Mouse (Mus musculus): ENCODE data around the gene Krt32. TPM values are rescaled to one million over a fixed set of nuclear protein-coding genes. Genes with fewer than 3 reads are reported as not detected.

Gene Krt32
- polyA plus RNA-seq, 1 experiment from 2014 or later, result not detected

GRCm38 (mm10) chr11:100047193-100047592 is 40.8 kb downstream of the Krt32 start:
- WGBS, result 87% methylated on average over 2 of the region's 2 CpGs
- no peak overlapping the region for H3K9ac ChIP-seq (replicated peaks)
- no peak overlapping the region for H3K27ac ChIP-seq
- no peak overlapping the region for H3K4me2 ChIP-seq
- no peak for ATAC-seq (ENCODE audit: insufficient number of reproducible peaks, insufficient read depth, low FRiP score, low TSS enrichment, low read depth)
- H3K4me3 ChIP-seq (replicated peaks), result no peak overlapping the region
- no peaks in the 10 kb centered on the region for H3K27me3 ChIP-seq
- no peaks in the 10 kb centered on the region for H3K36me3 ChIP-seq
- H3K9me3 ChIP-seq, result no peaks in the 10 kb centered on the region
- H3K4me1 ChIP-seq (replicated peaks), result no peaks in the 10 kb centered on the region

GRCm38 (mm10) chr11:100046303-100046866 is 41.6 kb downstream of the Krt32 start:
- no peak for ATAC-seq (ENCODE audit: insufficient number of reproducible peaks, insufficient read depth, low FRiP score, low TSS enrichment, low read depth)
- 62% methylated on average over 6 of the region's 6 CpGs for WGBS

DNA sequence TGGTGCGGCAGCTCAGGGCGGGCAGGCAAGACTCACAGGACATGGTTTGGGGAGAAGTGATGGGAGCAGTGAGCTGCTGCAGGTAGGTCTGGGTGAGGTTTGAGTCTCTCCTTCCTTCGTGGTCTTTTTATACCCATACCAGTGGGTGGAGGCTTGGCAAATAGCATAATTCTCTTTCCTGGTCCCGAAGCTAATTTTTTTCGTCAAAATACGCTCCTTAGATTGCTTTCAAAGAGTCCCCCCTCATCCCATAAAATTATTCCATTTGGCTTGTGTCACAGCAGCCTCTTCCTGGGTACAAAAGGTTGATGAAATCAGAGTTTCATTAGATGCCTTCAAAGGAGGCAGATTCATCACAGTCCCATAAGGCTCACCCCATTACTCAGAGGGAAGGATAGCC is 46.6 kb downstream of the Krt32 start, which contains the start of gene Krt34:
Gene Krt34 (minus strand): TSS at position 101 of the 400 bp plus-strand sequence.
- ATAC-seq (ENCODE audit: insufficient number of reproducible peaks, insufficient read depth, low FRiP score, low TSS enrichment, low read depth), result no peak
- no peak within 1 kb of the TSS for H3K9ac ChIP-seq (replicated peaks)
- no peak within 1 kb of the TSS for H3K4me2 ChIP-seq
- no peak within 1 kb of the TSS for H3K4me3 ChIP-seq (replicated peaks)
- H3K27me3 ChIP-seq, result no peaks in the 10 kb centered on the region
- H3K36me3 ChIP-seq, result no peaks in the 10 kb centered on the region
- no peak within 1 kb of the TSS for H3K27ac ChIP-seq
- WGBS, result 85% methylated on average over 6 of the region's 6 CpGs
- H3K4me1 ChIP-seq (replicated peaks), result no peaks in the 10 kb centered on the region
- no peaks in the 10 kb centered on the region for H3K9me3 ChIP-seq

More at GRCm38 (mm10) chr11:100046303-100046866, 41.6 kb downstream of the Krt32 start:
- no peaks in the 10 kb centered on the region for H3K4me1 ChIP-seq (replicated peaks)
- no peak overlapping the region for H3K9ac ChIP-seq (replicated peaks)
- H3K27ac ChIP-seq, result no peak overlapping the region
- no peaks in the 10 kb centered on the region for H3K36me3 ChIP-seq
- no peaks in the 10 kb centered on the region for H3K9me3 ChIP-seq
- no peak overlapping the region for H3K4me2 ChIP-seq
- H3K27me3 ChIP-seq, result no peaks in the 10 kb centered on the region
- no peak overlapping the region for H3K4me3 ChIP-seq (replicated peaks)

Other genes starting within 250 kb of the Krt32 start
- gene Krtap4-16, start 236.6 kb downstream of the Krt32 start, polyA plus RNA-seq (2016; fragmentation: Nextera tagmentation; extraction: Ambion mirVana), result not detected in 2 replicates
- not detected in 2 replicates for gene Gm11568, start 230.3 kb downstream of the Krt32 start, polyA plus RNA-seq (2016; fragmentation: Nextera tagmentation; extraction: Ambion mirVana)
- not detected in 2 replicates for gene Gm11559, start 223.8 kb downstream of the Krt32 start, polyA plus RNA-seq (2016; fragmentation: Nextera tagmentation; extraction: Ambion mirVana)
- not detected in 2 replicates for gene Krtap9-1, start 214.8 kb downstream of the Krt32 start, polyA plus RNA-seq (2016; fragmentation: Nextera tagmentation; extraction: Ambion mirVana)
- gene Gm11567, start 209.0 kb downstream of the Krt32 start, polyA plus RNA-seq (2016; fragmentation: Nextera tagmentation; extraction: Ambion mirVana), result not detected in 2 replicates
- not detected in 2 replicates for gene Krtap31-1, start 180.3 kb downstream of the Krt32 start, polyA plus RNA-seq (2016; fragmentation: Nextera tagmentation; extraction: Ambion mirVana)
- not detected in 2 replicates for gene Gm11565, start 173.5 kb downstream of the Krt32 start, polyA plus RNA-seq (2016; fragmentation: Nextera tagmentation; extraction: Ambion mirVana)
- not detected in 2 replicates for gene Krtap31-2, start 151.9 kb downstream of the Krt32 start, polyA plus RNA-seq (2016; fragmentation: Nextera tagmentation; extraction: Ambion mirVana)
- not detected in 2 replicates for gene Krtap9-5, start 139.8 kb downstream of the Krt32 start, polyA plus RNA-seq (2016; fragmentation: Nextera tagmentation; extraction: Ambion mirVana)
- not detected in 2 replicates for gene Krtap29-1, start 109.2 kb downstream of the Krt32 start, polyA plus RNA-seq (2016; fragmentation: Nextera tagmentation; extraction: Ambion mirVana)
- not detected in 2 replicates for gene Krtap16-1, start 101.6 kb downstream of the Krt32 start, polyA plus RNA-seq (2016; fragmentation: Nextera tagmentation; extraction: Ambion mirVana)
- gene Krtap17-1, start 94.2 kb downstream of the Krt32 start, polyA plus RNA-seq (2016; fragmentation: Nextera tagmentation; extraction: Ambion mirVana), result 1.4 and 1.9 TPM in 2 replicates
- gene Krt33a, start 72.0 kb downstream of the Krt32 start, polyA plus RNA-seq (2016; fragmentation: Nextera tagmentation; extraction: Ambion mirVana), result not detected in 2 replicates
- gene Krt33b, start 58.4 kb downstream of the Krt32 start, polyA plus RNA-seq (2016; fragmentation: Nextera tagmentation; extraction: Ambion mirVana), result 0.18 and 0.27 TPM in 2 replicates
- not detected in 2 replicates for gene Krt34, start 46.7 kb downstream of the Krt32 start, polyA plus RNA-seq (2016; fragmentation: Nextera tagmentation; extraction: Ambion mirVana)
- gene Krt31, start 37.7 kb downstream of the Krt32 start, polyA plus RNA-seq (2016; fragmentation: Nextera tagmentation; extraction: Ambion mirVana), result not detected in 2 replicates
- 0.28 and 0.70 TPM in 2 replicates for gene Krt35, start 8.0 kb upstream of the Krt32 start, polyA plus RNA-seq (2016; fragmentation: Nextera tagmentation; extraction: Ambion mirVana)
- 0.13 and 0.16 TPM in 2 replicates for gene Krt36, start 17.4 kb upstream of the Krt32 start, polyA plus RNA-seq (2016; fragmentation: Nextera tagmentation; extraction: Ambion mirVana)
- gene Krt13, start 33.3 kb upstream of the Krt32 start, polyA plus RNA-seq (2016; fragmentation: Nextera tagmentation; extraction: Ambion mirVana), result not detected in 2 replicates
- 42.4 and 61.2 TPM in 2 replicates for gene Krt15, start 47.7 kb upstream of the Krt32 start, polyA plus RNA-seq (2016; fragmentation: Nextera tagmentation; extraction: Ambion mirVana)
- 8.4 and 8.7 TPM in 2 replicates for gene Krt19, start 60.4 kb upstream of the Krt32 start, polyA plus RNA-seq (2016; fragmentation: Nextera tagmentation; extraction: Ambion mirVana)
- not detected in 2 replicates for gene Krt9, start 105.0 kb upstream of the Krt32 start, polyA plus RNA-seq (2016; fragmentation: Nextera tagmentation; extraction: Ambion mirVana)
- 144 and 160 TPM in 2 replicates for gene Krt14, start 119.3 kb upstream of the Krt32 start, polyA plus RNA-seq (2016; fragmentation: Nextera tagmentation; extraction: Ambion mirVana)
- gene Krt16, start 160.7 kb upstream of the Krt32 start, polyA plus RNA-seq (2016; fragmentation: Nextera tagmentation; extraction: Ambion mirVana), result not detected in 2 replicates
- 41.6 and 47.9 TPM in 2 replicates for gene Krt17, start 172.8 kb upstream of the Krt32 start, polyA plus RNA-seq (2016; fragmentation: Nextera tagmentation; extraction: Ambion mirVana)
- gene Krt42, start 181.6 kb upstream of the Krt32 start, polyA plus RNA-seq (2016; fragmentation: Nextera tagmentation; extraction: Ambion mirVana), result not detected in 2 replicates
- gene Eif1, start 231.7 kb upstream of the Krt32 start, polyA plus RNA-seq (2016; fragmentation: Nextera tagmentation; extraction: Ambion mirVana), result 1,407 and 1,429 TPM in 2 replicates
- not detected in 2 replicates for gene Gast, start 246.2 kb upstream of the Krt32 start, polyA plus RNA-seq (2016; fragmentation: Nextera tagmentation; extraction: Ambion mirVana)